Mouse (Mus musculus) spleen, adult 2 months (tissue): ENCODE results near the gene Gm49601.

Experiments used
- CTCF ChIP-seq: fragments of 200-500 bp; IDR thresholded peaks from 2 replicates; pipeline ENCODE4 v1.5.1; 2011; ENCODE audit warnings: mild to moderate bottlenecking, inconsistent platforms; ENCODE audit not compliant: insufficient read depth, insufficient read length, insufficient replicate concordance; ENCODE audit errors: extremely low read depth
- POLR2A ChIP-seq: fragments of 200-500 bp; IDR thresholded peaks from 2 replicates; pipeline ENCODE4 v1.6.1; 2011; ENCODE audit warnings: low read depth, low read length, inconsistent platforms

DNA sequence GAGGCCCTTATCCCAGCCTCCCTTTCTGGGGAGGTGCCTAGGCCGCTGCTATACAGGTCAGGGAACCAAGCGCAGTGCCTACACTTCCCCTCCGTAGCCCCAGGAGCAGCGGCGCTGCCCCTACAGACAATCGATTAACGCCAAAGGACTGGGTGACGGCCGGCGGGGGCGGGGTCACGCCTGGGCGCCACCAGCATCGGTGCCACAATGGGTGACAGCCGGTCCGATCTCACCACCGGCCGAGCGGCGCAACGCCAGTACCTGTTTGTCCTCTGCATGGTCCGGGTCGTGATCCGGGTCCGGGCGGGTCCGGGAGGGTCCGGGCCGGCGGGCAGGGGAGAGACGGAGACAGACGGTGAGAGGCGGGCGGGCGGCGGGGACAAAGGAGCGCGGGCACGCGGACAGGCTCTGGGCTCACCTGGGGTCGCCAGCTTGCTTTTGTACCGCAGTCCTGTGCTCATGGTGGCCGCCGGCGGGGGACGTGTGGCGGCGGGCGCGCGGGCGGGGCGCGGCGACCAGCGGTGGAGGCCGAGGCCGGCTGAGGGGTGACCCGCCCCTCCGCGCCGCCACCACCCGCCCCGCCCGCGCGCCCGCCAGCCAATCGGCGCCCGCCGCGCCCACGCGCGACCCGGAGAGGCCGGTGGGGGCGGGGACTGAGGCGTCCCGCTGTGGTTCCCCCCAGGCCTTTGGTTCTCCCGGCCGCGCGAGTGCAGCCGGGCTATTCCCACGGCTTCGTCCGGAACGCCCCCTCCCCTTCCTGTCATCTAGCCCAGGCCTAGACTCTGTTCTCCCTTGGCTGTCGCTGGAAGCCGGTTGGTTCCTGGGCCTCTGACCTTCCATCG lies 3.4 kb upstream of the Gm49601 start, which contains the start of gene Sept5:
- TF ChIP-seq CTCF (no peak), POLR2A (no peak)
